In genomic region chr5:135888405-135889215, GRCm38 (mm10) we compare ENCODE assay signal across 8 mouse cellular contexts. TPM values are rescaled to one million over a fixed set of nuclear protein-coding genes. Genes with fewer than 3 reads are reported as not detected.
DNase-seq lines count a peak whose midpoint lies in the region; ATAC-seq and TF ChIP-seq lines count a peak whose summit lies in the region.

No protein-coding gene starts in this region.

- no peak for DNase-seq in left cerebral cortex, adult 2 months (ENCODE audit: extremely low spot score in 1 of 2, low spot score in 2 of 2)
- DNase-seq in left cerebral cortex, adult 11 months (ENCODE audit: low spot score) = no peak
- no peak for DNase-seq in urinary bladder, postnatal 14 days (ENCODE audit: low spot score)
- DNase-seq in T-cell, adult 2 months (ENCODE audit: low spot score) = no peak

- ATAC-seq in heart, embryonic 12.5 days (ENCODE audit: insufficient number of reproducible peaks, low FRiP score) = 0 out of 2 replicates have a peak, but pooled peaks have one; percentile 30
- ATAC-seq in limb, embryonic 13.5 days (ENCODE audit: low FRiP score, low read depth) = no peak
- ATAC-seq in erythroid progenitor cell, adult 5-6 weeks (replicated peaks; ENCODE audit: low FRiP score, poor library complexity, severe bottlenecking) = no peak

- no peaks in the 10 kb centered on the region for H3K9me3 ChIP-seq in heart, embryonic 12.5 days (replicated peaks)
- no peaks in the 10 kb centered on the region for H3K9me3 ChIP-seq in limb, embryonic 13.5 days

- H3K4me2 ChIP-seq in heart, embryonic 12.5 days = peak overlapping the region; percentile 73
- H3K4me2 ChIP-seq in limb, embryonic 13.5 days (replicated peaks) = peak overlapping the region; percentile 66

- peak overlapping the region; percentile 39 for H3K4me3 ChIP-seq in left cerebral cortex, adult 2 months
- H3K4me3 ChIP-seq in heart, embryonic 12.5 days = peak overlapping the region; percentile 67
- peak overlapping the region; percentile 38 for H3K4me3 ChIP-seq in limb, embryonic 13.5 days
- peak overlapping the region; percentile 21 for H3K4me3 ChIP-seq in olfactory bulb, adult 2 months (ENCODE audit: insufficient read depth, low read depth, low read length)

- H3K27me3 ChIP-seq in heart, embryonic 12.5 days (replicated peaks) = peaks cover 4% of the 10 kb centered on the region; the same call in 1 of the 2 replicates
- H3K27me3 ChIP-seq in limb, embryonic 13.5 days = peaks cover 63% of the 10 kb centered on the region

- H3K36me3 ChIP-seq in heart, embryonic 12.5 days = no peaks in the 10 kb centered on the region
- no peaks in the 10 kb centered on the region for H3K36me3 ChIP-seq in limb, embryonic 13.5 days

- TF ChIP-seq POLR2A in olfactory bulb, adult 2 months (IDR thresholded peaks at IDR 0.05; ENCODE audit: insufficient read depth, low read depth, low read length) = no peak

- 1% methylated on average over 30 of the region's 30 CpGs for WGBS in heart, embryonic 12.5 days
- 3% methylated on average over 29 of the region's 30 CpGs for WGBS in limb, embryonic 13.5 days
- 11% methylated on average over 30 of the region's 30 CpGs for WGBS in olfactory bulb, adult 2 months

- H3K9ac ChIP-seq in heart, embryonic 12.5 days = peak overlapping the region; percentile 87
- H3K9ac ChIP-seq in limb, embryonic 13.5 days = peak overlapping the region; percentile 53

- peaks cover 9% of the 10 kb centered on the region for H3K4me1 ChIP-seq in heart, embryonic 12.5 days (replicated peaks)
- peaks cover 13% of the 10 kb centered on the region for H3K4me1 ChIP-seq in limb, embryonic 13.5 days
- H3K4me1 ChIP-seq in olfactory bulb, adult 2 months (ENCODE audit: control insufficient read depth, insufficient read depth, low read length) = peaks cover 19% of the 10 kb centered on the region

- no peak overlapping the region for H3K27ac ChIP-seq in left cerebral cortex, adult 2 months
- H3K27ac ChIP-seq in heart, embryonic 12.5 days (ENCODE audit: poor library complexity, severe bottlenecking) = peak overlapping the region; percentile 84
- peak overlapping the region; percentile 28; the same call in 1 of the 2 replicates for H3K27ac ChIP-seq in limb, embryonic 13.5 days
- no peak overlapping the region for H3K27ac ChIP-seq in olfactory bulb, adult 2 months (ENCODE audit: insufficient read depth, low read depth, low read length)

- intact Hi-C loops in left cerebral cortex, adult 2 months (cut with DNase I) = no loop called here

- no peak; the same call in 1 of the 2 replicates for TF ChIP-seq CTCF in left cerebral cortex, adult 2 months (IDR thresholded peaks at IDR 0.05)
- TF ChIP-seq CTCF in olfactory bulb, adult 2 months (IDR thresholded peaks at IDR 0.05; ENCODE audit: insufficient read depth, low read depth, low read length) = no peak

RNA-seq across cellular contexts. Expression of gene Hspb1, which starts 0.9 kb away (rescaled TPM):
- 10 to 100 TPM; 19.2 to 19.3 TPM for total RNA-seq in left cerebral cortex, adult 2 months (2021)
- polyA plus RNA-seq in heart, embryonic 12.5 days (2016; fragmentation: Nextera tagmentation; extraction: Ambion mirVana) = 916 and 1,021 TPM in 2 replicates
- 134 and 150 TPM in 2 replicates for polyA plus RNA-seq in limb, embryonic 13.5 days (2015; fragmentation: Nextera tagmentation; extraction: Ambion mirVana)
- not detected in 2 replicates for polyA plus RNA-seq in olfactory bulb, adult 2 months (2012; ENCODE audit: insufficient read depth, insufficient read length, low replicate concordance, missing spikeins)
- not detected in 2 replicates for total RNA-seq in erythroid progenitor cell, adult 5-6 weeks (2015; ENCODE audit: low replicate concordance)
- not detected in 2 replicates for total RNA-seq in erythroid progenitor cell, adult 5-6 weeks (2017; ENCODE audit: low replicate concordance)

RNA-seq across cellular contexts. Expression of gene Ywhag, which starts 45.8 kb away (rescaled TPM):
- total RNA-seq in left cerebral cortex, adult 2 months (2021) = 1,000 to 10,000 TPM; 1,191 to 1,224 TPM
- polyA plus RNA-seq in heart, embryonic 12.5 days (2016; fragmentation: Nextera tagmentation; extraction: Ambion mirVana) = 214 and 222 TPM in 2 replicates
- 155 and 168 TPM in 2 replicates for polyA plus RNA-seq in limb, embryonic 13.5 days (2015; fragmentation: Nextera tagmentation; extraction: Ambion mirVana)
- 235 and 282 TPM in 2 replicates for polyA plus RNA-seq in olfactory bulb, adult 2 months (2012; ENCODE audit: insufficient read depth, insufficient read length, low replicate concordance, missing spikeins)
- total RNA-seq in erythroid progenitor cell, adult 5-6 weeks (2015; ENCODE audit: low replicate concordance) = 30.3 and 35.2 TPM in 2 replicates
- total RNA-seq in erythroid progenitor cell, adult 5-6 weeks (2017; ENCODE audit: low replicate concordance) = 11.6 and 12.2 TPM in 2 replicates

Comparison
In these comparisons a context has a peak if more than half of its experiments do, and no peak if none do; other contexts are left out.
1. H3K27ac ChIP-seq: peak in heart, embryonic 12.5 days (single experiment) and limb, embryonic 13.5 days (single experiment); none in left cerebral cortex, adult 2 months (single experiment) and olfactory bulb, adult 2 months (single experiment).
2. RNA of gene Hspb1, which starts 0.9 kb away (polyA plus RNA-seq): 916 to 1,021 TPM in heart, embryonic 12.5 days and 134 to 150 TPM in limb, embryonic 13.5 days; not detected in olfactory bulb, adult 2 months; every median in the first group is over 100 times any median in the second.
3. Peak in every context shown above with its lines, with median percentiles within 50 percentile points of each other: H3K4me3 ChIP-seq.